Mouse (Mus musculus) megakaryocyte, embryonic 14.5 days (primary cell): ENCODE measurements around the gene Tcirg1.

Experiments used
- FLI1 ChIP-seq: IDR thresholded peaks from 2 replicates; pipeline ENCODE4 v1.6.1; 2012; ENCODE audit warnings: low read length, inconsistent platforms, mixed read lengths
- GATA1 ChIP-seq: IDR thresholded peaks from 3 replicates; pipeline ENCODE4 v1.6.1; 2012; ENCODE audit warnings: mixed read lengths, low read length, inconsistent platforms, borderline replicate concordance

DNA sequence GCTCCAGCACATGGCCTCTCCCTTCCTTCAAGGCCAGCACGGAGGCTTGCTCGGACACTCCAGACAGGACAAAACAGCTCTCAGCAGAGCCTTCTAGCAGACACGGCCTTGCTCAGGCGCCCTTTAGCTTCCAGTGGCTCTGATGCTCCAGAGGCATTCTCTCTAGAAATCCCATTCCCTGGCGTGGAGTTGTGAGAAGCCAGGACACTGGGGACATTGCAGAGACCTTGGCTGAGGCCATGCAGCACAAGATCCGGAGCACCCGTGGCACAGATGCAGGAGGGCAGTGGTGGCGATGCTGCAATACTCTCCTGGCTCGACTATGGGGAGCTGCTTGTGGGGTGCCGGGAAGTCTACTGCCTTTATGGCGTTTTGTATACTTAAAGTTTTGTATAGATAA is 9.8 kb upstream of the Tcirg1 start:
- no peak for TF ChIP-seq GATA1
- TF ChIP-seq FLI1, result no peak
